Mouse (Mus musculus): ENCODE results near the gene Fn3krp.

Fn3krp gene

DNA sequence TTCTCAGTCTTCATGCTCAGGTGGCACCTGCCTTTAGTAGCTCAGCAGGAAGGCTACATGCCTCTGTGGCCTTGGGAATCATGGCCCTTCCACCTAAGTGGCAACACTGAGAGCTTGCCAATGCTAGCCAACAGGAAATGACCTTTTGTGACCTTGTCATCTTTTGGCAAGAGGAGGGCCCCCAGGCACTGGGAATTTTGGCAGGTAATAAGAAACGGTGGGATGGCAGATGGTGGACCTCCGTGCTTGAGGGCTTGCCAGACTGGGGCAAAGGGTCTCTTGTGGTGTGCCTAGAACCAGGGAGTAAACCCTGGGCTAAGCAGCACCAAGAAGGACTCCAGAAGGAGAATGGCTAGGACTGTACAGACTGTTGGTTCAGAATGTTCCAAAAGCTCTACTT is 20.9 kb downstream of the Fn3krp start:
- DNase-seq (ENCODE audit: low spot score): no peak

DNA sequence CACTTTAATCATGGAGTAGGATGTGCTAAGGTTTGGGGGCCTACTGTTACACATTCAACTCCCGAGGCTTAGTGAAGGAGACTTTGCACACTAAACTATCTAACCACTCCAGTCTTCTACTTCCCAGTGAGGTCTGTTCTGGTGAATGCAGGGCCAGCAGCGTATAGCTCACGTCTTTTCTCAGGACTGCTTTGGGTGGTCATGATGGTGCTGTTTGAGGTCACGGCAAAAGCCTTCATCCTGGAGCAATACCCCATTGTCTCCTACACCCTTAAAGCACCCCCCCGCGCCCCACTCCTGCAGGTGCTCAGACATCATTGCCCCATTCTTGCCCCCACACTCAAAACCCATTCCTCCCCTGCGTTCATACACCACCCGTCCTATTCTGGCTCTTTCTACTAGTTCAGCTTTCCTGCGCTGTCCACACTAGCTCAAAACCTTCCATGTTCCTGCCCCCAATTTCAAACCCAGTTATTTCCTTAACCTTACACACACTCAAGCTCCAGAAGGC is 30.1 kb downstream of the Fn3krp start:
- DNase-seq (ENCODE audit: low spot score): no peak

DNA sequence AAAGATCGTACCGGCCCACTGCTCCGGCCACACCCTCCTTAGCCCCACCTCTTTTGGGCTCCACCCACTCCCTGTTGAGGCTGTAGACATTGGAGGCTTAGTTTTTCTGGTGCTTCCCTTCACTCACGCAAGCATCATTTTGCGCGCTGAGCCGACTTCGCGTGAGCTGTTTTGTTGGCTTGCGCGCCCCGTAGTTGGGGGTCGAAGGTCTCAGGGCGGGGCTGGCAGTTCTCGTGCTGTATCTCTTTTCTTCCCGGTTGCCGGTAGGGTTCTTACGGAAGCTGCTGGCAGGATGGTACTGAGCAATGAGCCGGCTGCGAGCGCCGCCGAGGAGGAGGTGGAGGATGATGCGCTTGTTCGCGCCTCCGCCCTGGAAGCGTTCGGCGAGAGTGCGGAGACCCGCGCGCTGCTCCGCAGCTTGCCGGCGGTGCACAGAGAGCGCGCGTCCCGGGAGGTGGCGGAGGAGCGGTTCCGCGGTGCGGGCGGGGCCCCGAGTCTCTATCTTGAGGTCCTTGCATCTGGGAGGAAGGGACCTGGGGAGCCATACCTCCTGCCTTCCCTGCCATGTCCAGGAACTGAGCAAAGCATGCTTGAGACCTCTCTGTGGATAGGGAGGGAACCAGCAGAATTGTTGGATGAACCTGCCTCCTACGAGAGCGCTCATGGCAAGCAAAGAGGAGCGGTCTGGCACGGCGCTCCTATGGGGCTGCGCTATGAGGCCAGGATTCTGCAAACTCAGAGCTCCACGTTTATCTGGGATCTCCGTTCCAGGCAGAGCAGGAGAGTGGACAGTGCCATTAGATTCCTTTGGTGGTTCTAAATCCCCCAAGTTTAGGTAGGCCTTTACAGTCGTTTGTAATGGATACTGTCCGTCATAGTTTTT is 30.8 kb downstream of the Fn3krp start, which contains the start of gene Tbcd:
Tbcd (plus strand) TSS at position 197 of the 883 bp plus-strand sequence.
- DNase-seq (ENCODE audit: low spot score): peak; percentile 97

GRCm38 (mm10) chr11:121457874-121458273 is 36.7 kb downstream of the Fn3krp start:
- no peak for DNase-seq (ENCODE audit: low spot score)

DNA sequence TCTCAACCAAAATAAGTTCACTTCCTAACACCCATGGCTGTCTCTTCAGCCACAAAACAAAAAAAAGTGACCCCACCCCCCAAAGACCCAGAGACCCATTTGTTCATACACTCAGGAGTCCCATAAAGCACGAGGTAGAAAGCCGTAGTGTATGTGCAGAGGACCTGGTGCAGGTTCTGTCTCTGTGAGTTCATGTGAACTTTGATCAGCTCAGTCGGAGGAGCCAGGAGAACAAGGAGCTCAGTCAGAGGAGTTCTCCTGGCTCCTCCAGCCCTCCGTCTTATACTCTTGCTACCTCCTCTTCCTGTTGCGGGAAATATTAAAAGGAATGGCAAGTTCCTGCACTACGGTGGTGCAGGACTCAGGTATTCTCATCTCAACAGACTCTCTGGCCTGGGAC is 46.2 kb downstream of the Fn3krp start:
- DNase-seq (ENCODE audit: low spot score): no peak

- no peak for DNase-seq (ENCODE audit: low spot score)
Observed at GRCm38 (mm10) chr11:121474831-121475230, 53.6 kb downstream of the Fn3krp start.

- DNase-seq (ENCODE audit: low spot score): peak; percentile 74
Observed at GRCm38 (mm10) chr11:121475699-121476415, 54.7 kb downstream of the Fn3krp start.

GRCm38 (mm10) chr11:121479476-121480203 is 58.4 kb downstream of the Fn3krp start:
- no peak for DNase-seq (ENCODE audit: low spot score)
